Mouse (Mus musculus) liver, embryonic 11.5 days (tissue): ENCODE measurements around the gene Etfdh. TPM values are rescaled to one million over a fixed set of nuclear protein-coding genes. Genes with fewer than 3 reads are reported as not detected.
A peak's percentile ranks its signal among the peaks of the same experiment; 100 is the strongest.

Experiments
- ATAC-seq: fragments of 200-750 bp; cut with Nextera tagmentation; replicated peaks from 2 replicates; pipeline ENCODE4 v1.8.0; 2017; ENCODE audit warnings: moderate number of reproducible peaks, mild to moderate bottlenecking, moderate TSS enrichment, moderate library complexity; ENCODE audit not compliant: low FRiP score
- DNase-seq: peaks from one replicate; pipeline ENCODE4 v3.0.0-alpha.2; 2017; ENCODE audit warnings: low spot score
- H3K27ac ChIP-seq: fragments of 300-500 bp; sonication (generic); 2 replicates; pipeline ENCODE4 v1.5.1; 2014; ENCODE audit warnings: mild to moderate bottlenecking, low read depth, low read length, control low read depth
- H3K27me3 ChIP-seq: fragments of 300-500 bp; sonication (generic); replicated peaks from 2 replicates; pipeline ENCODE4 v1.6.1; 2014; ENCODE audit warnings: low read length, mixed read lengths; ENCODE audit not compliant: control insufficient read depth, insufficient read depth
- H3K36me3 ChIP-seq: fragments of 300-500 bp; sonication (generic); 2 replicates; pipeline ENCODE4 v1.6.1; 2014; ENCODE audit warnings: mild to moderate bottlenecking, low read length, moderate library complexity, mixed read lengths; ENCODE audit not compliant: control insufficient read depth, insufficient read depth
- H3K4me1 ChIP-seq: fragments of 300-500 bp; sonication (generic); replicated peaks from 2 replicates; pipeline ENCODE4 v1.6.1; 2014; ENCODE audit warnings: low read length, mixed read lengths; ENCODE audit not compliant: control insufficient read depth, insufficient read depth
- H3K4me2 ChIP-seq: fragments of 300-500 bp; sonication (generic); 2 replicates; pipeline ENCODE4 v1.6.1; 2014; ENCODE audit warnings: mild to moderate bottlenecking, control low read depth, moderate library complexity
- H3K4me3 ChIP-seq: fragments of 300-500 bp; sonication (generic); 2 replicates; pipeline ENCODE4 v1.5.1; 2014; ENCODE audit warnings: low read depth, low read length, control low read depth
- H3K9ac ChIP-seq: fragments of 300-500 bp; sonication (generic); 2 replicates; pipeline ENCODE4 v1.6.1; 2014; ENCODE audit warnings: low read depth, low read length, control low read depth
- H3K9me3 ChIP-seq: fragments of 300-500 bp; sonication (generic); 2 replicates; pipeline ENCODE4 v1.6.1; 2016; ENCODE audit warnings: low read length, inconsistent platforms, mixed read lengths; ENCODE audit not compliant: control insufficient read depth
- WGBS: fragments of 180-500 bp; shearing (Covaris S2); extraction: QIAGEN DNeasy Blood & Tissue Kit; methylation state at CpG from one replicate; pipeline ENCODE4 v1.1.7; 2014; 5-methylcytosine and 5-hydroxymethylcytosine counted together
- polyA plus RNA-seq: library from polyadenylated mRNA; unstranded; fragments of >200 nt; fragmentation: Nextera tagmentation; extraction: Ambion mirVana; gene quantifications from 2 replicates; pipeline ENCODE4 v1.2.1, GENCODE M21; 2014

Etfdh gene
- 48.8 and 54.5 TPM in 2 replicates for polyA plus RNA-seq

GRCm38 (mm10) chr3:79629416-79629730 lies at the start of gene Etfdh:
Gene Etfdh, minus strand, starts transcription at chr3:79629500.
- H3K27me3 ChIP-seq = no peaks in the 10 kb centered on the region
- H3K4me1 ChIP-seq = peaks cover 5% of the 10 kb centered on the region; the same call in 1 of the 2 replicates
- H3K4me3 ChIP-seq = peak within 1 kb of the TSS; percentile 80
- H3K27ac ChIP-seq = peak within 1 kb of the TSS; percentile 67
- no peaks in the 10 kb centered on the region; the same call in 1 of the 2 replicates for H3K9me3 ChIP-seq
- 2% methylated on average over 11 of the region's 11 CpGs for WGBS
- H3K36me3 ChIP-seq = peaks cover 11% of the 10 kb centered on the region
- peak within 1 kb of the TSS; percentile 86 for H3K9ac ChIP-seq
- peak; percentile 24 for ATAC-seq
- DNase-seq = peak; percentile 61
- H3K4me2 ChIP-seq = peak within 1 kb of the TSS; percentile 83

- H3K9ac ChIP-seq = no peak overlapping the region
- H3K36me3 ChIP-seq = no peaks in the 10 kb centered on the region
- H3K4me3 ChIP-seq = no peak overlapping the region
- no peaks in the 10 kb centered on the region for H3K27me3 ChIP-seq
- ATAC-seq (no peak), DNase-seq (no peak)
- H3K4me2 ChIP-seq = no peak overlapping the region
- 84% methylated on average over 3 of the region's 3 CpGs for WGBS
- no peaks in the 10 kb centered on the region for H3K4me1 ChIP-seq
- no peak overlapping the region for H3K27ac ChIP-seq
- no peaks in the 10 kb centered on the region for H3K9me3 ChIP-seq
Observed at GRCm38 (mm10) chr3:79676411-79676810, 47.1 kb upstream of the Etfdh start.

- H3K9ac ChIP-seq = no peak overlapping the region
- ATAC-seq (no peak), DNase-seq (no peak)
- no peaks in the 10 kb centered on the region for H3K36me3 ChIP-seq
- no peak overlapping the region for H3K4me3 ChIP-seq
- WGBS = 71% methylated on average over 5 of the region's 5 CpGs
- no peak overlapping the region for H3K27ac ChIP-seq
- no peaks in the 10 kb centered on the region for H3K27me3 ChIP-seq
- no peaks in the 10 kb centered on the region for H3K9me3 ChIP-seq
- H3K4me1 ChIP-seq = no peaks in the 10 kb centered on the region
- no peak overlapping the region for H3K4me2 ChIP-seq
Observed at GRCm38 (mm10) chr3:79674641-79675040, 45.3 kb upstream of the Etfdh start.

GRCm38 (mm10) chr3:79673082-79673481 lies 43.8 kb upstream of the Etfdh start:
- no peak overlapping the region for H3K27ac ChIP-seq
- no peak overlapping the region for H3K4me2 ChIP-seq
- no peak for DNase-seq
- no peaks in the 10 kb centered on the region for H3K27me3 ChIP-seq
- ATAC-seq = no peak
- H3K4me3 ChIP-seq = no peak overlapping the region
- no peak overlapping the region for H3K9ac ChIP-seq
- no peaks in the 10 kb centered on the region for H3K4me1 ChIP-seq
- H3K9me3 ChIP-seq = no peaks in the 10 kb centered on the region
- no peaks in the 10 kb centered on the region for H3K36me3 ChIP-seq
- WGBS = 14% methylated on average over 4 of the region's 4 CpGs

GRCm38 (mm10) chr3:79672188-79672587 lies 42.9 kb upstream of the Etfdh start:
- 81% methylated on average over 16 of the region's 16 CpGs for WGBS
- ATAC-seq = no peak

GRCm38 (mm10) chr3:79670556-79670955 lies 41.3 kb upstream of the Etfdh start:
- no peaks in the 10 kb centered on the region for H3K4me1 ChIP-seq
- H3K9ac ChIP-seq = no peak overlapping the region
- no peaks in the 10 kb centered on the region for H3K27me3 ChIP-seq
- no peak for ATAC-seq
- H3K27ac ChIP-seq = no peak overlapping the region
- H3K9me3 ChIP-seq = no peaks in the 10 kb centered on the region
- no peak for DNase-seq
- no peak overlapping the region for H3K4me3 ChIP-seq
- H3K4me2 ChIP-seq = no peak overlapping the region
- H3K36me3 ChIP-seq = no peaks in the 10 kb centered on the region
- 78% methylated on average over 7 of the region's 7 CpGs for WGBS

More at GRCm38 (mm10) chr3:79672188-79672587, 42.9 kb upstream of the Etfdh start:
- Histone ChIP-seq H3K27me3 (no peaks in the 10 kb centered on the region), H3K9ac (no peak overlapping the region), H3K4me2 (no peak overlapping the region), H3K9me3 (no peaks in the 10 kb centered on the region), H3K4me3 (no peak overlapping the region), H3K36me3 (no peaks in the 10 kb centered on the region), H3K4me1 (no peaks in the 10 kb centered on the region), H3K27ac (no peak overlapping the region)
- DNase-seq = no peak

GRCm38 (mm10) chr3:79664787-79665408 lies 35.6 kb upstream of the Etfdh start:
- H3K4me1 ChIP-seq = no peaks in the 10 kb centered on the region
- H3K9me3 ChIP-seq = no peaks in the 10 kb centered on the region
- no peak for ATAC-seq
- H3K9ac ChIP-seq = no peak overlapping the region
- 38% methylated on average over 9 of the region's 9 CpGs for WGBS
- H3K27ac ChIP-seq = no peak overlapping the region
- no peak for DNase-seq
- no peak overlapping the region for H3K4me3 ChIP-seq
- no peak overlapping the region for H3K4me2 ChIP-seq
- H3K36me3 ChIP-seq = no peaks in the 10 kb centered on the region
- no peaks in the 10 kb centered on the region for H3K27me3 ChIP-seq

GRCm38 (mm10) chr3:79656682-79657081 lies 27.4 kb upstream of the Etfdh start:
- Histone ChIP-seq H3K9me3 (no peaks in the 10 kb centered on the region), H3K36me3 (no peaks in the 10 kb centered on the region), H3K27ac (no peak overlapping the region), H3K4me2 (no peak overlapping the region), H3K4me3 (no peak overlapping the region), H3K4me1 (no peaks in the 10 kb centered on the region), H3K27me3 (no peaks in the 10 kb centered on the region), H3K9ac (no peak overlapping the region)
- 57% methylated on average over 5 of the region's 5 CpGs for WGBS
- DNase-seq (no peak), ATAC-seq (no peak)

GRCm38 (mm10) chr3:79652129-79652528 lies 22.8 kb upstream of the Etfdh start:
- H3K27ac ChIP-seq = no peak overlapping the region
- H3K4me3 ChIP-seq = no peak overlapping the region
- no peaks in the 10 kb centered on the region for H3K9me3 ChIP-seq
- no peak overlapping the region for H3K9ac ChIP-seq
- WGBS = 83% methylated on average over 6 of the region's 6 CpGs
- no peak for ATAC-seq
- no peak for DNase-seq
- H3K27me3 ChIP-seq = no peaks in the 10 kb centered on the region
- no peaks in the 10 kb centered on the region for H3K4me1 ChIP-seq
- no peak overlapping the region for H3K4me2 ChIP-seq
- no peaks in the 10 kb centered on the region for H3K36me3 ChIP-seq
